Mouse (Mus musculus): ENCODE measurements around the gene Urod.

GRCm38 (mm10) chr4:117001957-117002356, 7.7 kb upstream of the Urod start:
- no peak for TF ChIP-seq CTCF (conservative IDR thresholded peaks at IDR 0.05; ENCODE audit: insufficient read depth, insufficient read length, low read depth, low read length)
- no peak for TF ChIP-seq POLR2A (IDR thresholded peaks at IDR 0.05; ENCODE audit: low read depth, low read length)

Data from kidney, adult 2 months (tissue).